Mouse (Mus musculus): ENCODE results near the gene Ucp2. TPM values are rescaled to one million over a fixed set of nuclear protein-coding genes. Genes with fewer than 3 reads are reported as not detected.
"Not testable (repeated sequence)": the region's sequence is repeated elsewhere in the genome, so short reads cannot be mapped to it uniquely, and the experiment has no call there.

Gene Ucp2
- polyA plus RNA-seq, 1 experiment = 53.5 TPM

DNA sequence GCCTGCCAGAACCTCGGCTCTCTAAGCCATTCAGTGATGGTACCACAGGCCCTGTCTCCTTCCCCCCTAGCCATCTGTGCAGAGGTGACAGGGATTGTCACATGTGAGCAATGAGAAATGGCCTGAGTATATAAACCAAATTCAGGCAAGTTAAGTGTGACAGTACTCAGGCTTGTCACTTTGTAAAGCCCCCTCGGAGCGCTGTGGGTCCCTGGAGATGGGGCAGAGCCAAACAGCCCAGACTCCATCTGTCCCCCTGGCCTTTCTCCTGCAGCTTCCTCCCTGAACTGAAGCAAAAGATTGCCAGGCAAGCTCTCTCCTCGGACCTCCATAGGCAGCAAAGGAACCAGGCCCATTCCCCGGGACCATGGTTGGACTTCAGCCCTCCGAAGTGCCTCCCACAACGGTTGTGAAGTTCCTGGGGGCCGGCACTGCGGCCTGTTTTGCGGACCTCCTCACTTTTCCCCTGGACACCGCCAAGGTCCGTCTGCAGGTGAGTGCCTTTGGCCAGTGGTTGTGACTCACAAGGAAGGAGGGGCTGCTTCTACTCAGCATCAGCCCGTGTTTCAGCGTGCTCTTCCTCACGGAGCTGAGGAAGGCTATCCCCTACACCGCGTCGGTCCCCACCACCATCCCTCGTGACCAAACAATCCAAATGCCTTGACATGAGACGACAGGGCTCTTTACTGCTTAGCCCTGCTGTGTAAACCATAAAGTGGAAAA, 13.9 kb upstream of the Ucp2 start:
- DNase-seq (ENCODE audit: extremely low spot score in 1 of 2, low spot score in 1 of 2) = no peak

DNA sequence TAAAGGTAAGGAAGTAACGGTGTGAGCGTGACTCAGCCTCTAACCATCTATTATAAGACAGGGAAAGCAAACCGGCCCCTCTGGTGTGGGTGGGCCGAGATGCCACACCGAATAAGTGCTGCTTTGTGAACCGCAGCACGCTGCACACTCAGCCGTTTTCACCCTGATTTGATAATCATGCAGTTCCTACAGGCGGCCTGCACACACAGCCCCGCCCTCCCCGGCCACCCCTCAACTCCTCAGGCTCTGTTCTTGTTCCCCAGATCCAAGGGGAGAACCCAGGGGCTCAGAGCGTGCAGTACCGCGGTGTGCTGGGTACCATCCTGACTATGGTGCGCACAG, 13.3 kb upstream of the Ucp2 start:
- DNase-seq (ENCODE audit: extremely low spot score in 1 of 2, low spot score in 1 of 2) = no peak

DNA sequence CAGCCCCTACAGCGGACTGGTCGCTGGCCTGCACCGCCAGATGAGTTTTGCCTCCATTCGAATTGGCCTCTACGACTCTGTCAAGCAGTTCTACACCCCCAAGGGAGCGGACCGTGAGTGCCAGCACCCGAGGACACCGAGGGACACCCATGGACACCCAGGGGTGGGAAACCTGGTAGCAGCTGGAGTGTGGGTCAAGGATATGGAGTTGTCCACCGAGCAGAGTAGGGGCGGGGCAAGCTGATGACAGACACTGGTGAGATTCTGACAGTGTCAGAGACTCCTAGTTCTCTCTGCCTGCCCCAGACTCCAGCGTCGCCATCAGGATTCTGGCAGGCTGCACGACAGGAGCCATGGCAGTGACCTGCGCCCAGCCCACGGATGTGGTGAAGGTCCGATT, 13.0 kb upstream of the Ucp2 start:
- DNase-seq (ENCODE audit: extremely low spot score in 1 of 2, low spot score in 1 of 2) = no peak

DNA sequence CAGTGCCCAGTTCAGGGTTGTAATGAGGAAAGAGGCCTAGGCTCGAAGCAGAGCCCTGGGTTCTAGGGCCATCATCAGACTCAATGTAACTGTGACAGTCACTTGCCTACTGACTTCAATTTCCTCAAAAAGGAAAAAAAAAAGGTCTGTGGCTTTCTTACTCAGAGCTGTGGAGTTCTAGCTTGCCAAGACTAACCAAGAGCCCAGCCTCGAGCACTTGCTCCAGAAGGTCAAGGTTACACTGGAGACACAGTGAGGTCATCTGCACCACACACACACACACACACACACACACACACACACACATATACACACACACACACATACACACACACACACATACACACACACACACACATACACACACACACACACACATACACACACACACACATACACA, 11.1 kb upstream of the Ucp2 start:
- not testable (repeated sequence) for DNase-seq (ENCODE audit: extremely low spot score in 1 of 2, low spot score in 1 of 2)

DNA sequence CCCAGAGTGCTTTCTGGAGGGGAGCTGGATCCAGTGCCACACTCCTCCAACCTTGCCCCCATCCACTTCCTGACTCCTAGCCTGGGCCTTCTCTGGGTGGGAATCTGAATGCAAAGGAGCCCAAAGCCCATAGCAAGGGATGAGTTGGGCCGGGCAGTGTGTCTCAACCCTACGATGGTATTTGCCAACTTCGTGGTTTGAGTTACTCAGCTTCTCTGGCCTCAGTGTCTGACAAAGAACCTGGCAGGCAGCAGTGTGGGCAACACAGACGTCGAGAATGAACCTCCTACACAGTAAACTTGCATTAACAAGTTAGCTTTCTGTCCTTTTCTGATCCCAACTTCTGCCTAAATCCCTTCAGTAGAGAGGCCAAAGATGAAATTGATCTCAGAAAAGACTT, 8.6 kb upstream of the Ucp2 start:
- DNase-seq (ENCODE audit: extremely low spot score in 1 of 2, low spot score in 1 of 2) = peak in 1 of 2 experiments; percentile 32

DNA sequence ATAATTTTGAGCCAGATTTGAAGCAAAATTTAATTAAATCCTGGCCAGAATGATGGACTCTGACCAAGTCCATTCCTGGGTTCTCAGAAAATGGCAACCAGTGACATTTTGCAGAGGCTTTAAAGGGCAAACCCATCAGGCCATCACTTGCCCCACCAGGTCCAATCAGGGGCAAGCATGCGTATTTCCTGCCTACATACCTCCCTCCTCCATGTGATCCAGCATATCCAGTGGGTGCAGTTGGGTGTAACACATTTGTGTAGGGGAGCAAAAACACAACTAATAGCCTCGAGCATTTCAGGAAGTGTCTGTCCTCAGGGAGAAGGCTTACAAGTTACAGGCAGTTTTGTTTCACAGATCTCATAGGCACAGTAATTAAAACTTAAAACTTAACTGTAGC, 5.8 kb upstream of the Ucp2 start:
- DNase-seq (ENCODE audit: extremely low spot score in 1 of 2, low spot score in 1 of 2) = no peak

DNA sequence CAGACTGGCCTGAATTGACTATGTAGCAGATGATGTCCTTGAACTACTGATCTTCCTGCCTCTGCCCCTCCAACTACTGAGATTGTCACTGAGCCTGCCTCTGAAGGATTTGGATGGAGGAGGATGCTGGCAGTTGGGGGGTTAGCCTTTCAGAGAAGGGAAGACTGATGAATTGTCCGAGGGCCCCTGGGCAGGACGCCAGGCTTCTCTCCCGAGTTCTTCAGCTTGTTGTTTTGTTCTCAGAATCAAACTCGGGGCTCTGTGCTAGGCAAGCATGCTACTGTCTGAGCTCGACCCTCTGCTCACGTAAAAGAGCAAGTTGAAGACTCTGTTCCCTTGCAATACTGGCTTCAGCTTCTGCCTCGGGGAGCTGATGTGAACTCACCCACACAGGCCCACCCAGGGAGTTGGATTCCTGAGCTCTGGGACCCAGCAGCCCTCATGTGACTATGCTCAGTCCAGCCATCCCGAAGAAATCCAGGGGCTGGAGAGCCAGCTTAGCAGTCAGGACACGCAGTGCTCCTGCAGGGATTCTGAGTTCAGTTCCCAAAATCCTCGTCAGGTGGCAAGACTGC, 4.6 kb upstream of the Ucp2 start:
- no peak for DNase-seq (ENCODE audit: extremely low spot score in 1 of 2, low spot score in 1 of 2)

DNA sequence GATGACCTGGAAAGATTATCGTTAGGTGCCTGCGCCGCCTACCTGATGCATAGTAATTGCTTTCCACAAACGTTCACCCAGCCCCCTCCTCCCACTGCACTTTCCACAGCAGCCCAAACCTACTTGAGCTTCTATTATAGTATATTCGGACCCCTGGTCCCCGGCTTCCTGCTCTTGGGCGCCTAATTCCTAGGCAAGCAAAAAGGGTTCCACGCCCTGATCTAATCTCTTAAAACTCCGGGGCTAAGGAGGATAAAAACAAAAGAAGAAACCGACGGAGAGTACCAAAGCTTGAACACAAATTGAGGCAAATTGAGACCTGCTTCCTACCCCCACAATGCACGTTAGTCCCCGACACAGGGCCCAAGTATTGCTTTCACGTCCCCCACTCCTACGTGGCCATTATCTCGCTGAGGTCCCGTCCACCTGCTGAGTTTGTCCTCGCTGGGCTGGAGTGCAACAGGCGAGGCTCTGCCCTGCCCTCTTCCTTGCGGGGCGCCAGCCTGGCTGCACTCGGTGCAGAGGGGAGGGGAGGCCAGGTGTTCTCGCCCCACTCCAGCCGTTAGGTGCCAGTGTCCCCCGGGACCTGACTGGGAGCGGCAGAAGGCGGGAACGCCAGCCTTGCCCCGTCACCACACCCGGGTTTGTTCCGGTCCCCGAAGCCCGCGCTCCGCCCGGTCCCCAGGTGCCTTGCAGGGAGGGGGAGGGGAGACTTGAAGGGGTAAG, 583 bp upstream of the Ucp2 start:
- DNase-seq (ENCODE audit: extremely low spot score in 1 of 2, low spot score in 1 of 2) = no peak

DNA sequence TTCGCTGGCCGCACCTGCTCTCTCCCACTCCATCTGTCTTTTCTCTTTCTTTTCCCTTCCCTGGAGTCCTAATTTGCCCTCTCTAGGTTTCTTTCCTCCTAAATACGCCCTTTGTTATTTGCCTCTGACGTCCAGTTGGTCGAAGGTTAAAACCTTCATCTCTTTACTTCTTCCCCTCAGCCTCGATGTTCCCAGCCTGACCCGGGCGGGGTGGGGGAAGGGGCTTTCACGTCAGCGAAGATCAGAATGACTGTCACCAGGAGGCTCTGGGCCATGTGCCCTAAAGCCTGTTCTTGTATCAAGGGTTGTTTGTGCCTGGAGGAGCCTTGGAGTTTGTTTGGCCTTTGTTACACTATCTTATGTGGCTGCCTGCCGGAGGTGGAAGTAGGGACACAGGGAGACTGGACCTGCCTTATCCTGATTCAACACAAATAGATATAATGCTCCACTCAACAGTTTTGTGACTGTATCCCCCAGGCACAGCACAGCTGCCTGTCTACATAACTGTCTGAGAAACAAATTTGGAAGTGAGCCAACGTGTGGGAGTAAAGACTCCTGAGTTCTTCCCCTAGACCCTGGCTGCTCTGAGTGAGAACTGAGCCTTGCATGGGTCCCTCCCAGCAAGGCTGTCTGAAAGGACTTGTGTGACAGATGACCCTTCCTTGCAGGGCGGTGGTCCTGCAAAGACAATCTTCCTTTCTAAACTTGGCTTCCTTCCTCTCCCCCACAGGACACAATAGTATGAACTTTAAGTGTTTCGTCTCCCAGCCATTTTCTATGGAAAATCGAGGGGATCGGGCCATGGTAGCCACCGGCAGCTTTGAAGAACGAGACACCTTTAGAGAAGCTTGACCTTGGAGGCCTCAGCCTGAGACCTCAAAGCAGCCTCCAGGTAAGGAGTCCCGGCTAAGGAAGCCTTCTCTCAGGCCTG, 612 bp downstream of the Ucp2 start:
- DNase-seq (ENCODE audit: extremely low spot score in 1 of 2, low spot score in 1 of 2) = peak in 1 of 2 experiments; percentile 46

DNA sequence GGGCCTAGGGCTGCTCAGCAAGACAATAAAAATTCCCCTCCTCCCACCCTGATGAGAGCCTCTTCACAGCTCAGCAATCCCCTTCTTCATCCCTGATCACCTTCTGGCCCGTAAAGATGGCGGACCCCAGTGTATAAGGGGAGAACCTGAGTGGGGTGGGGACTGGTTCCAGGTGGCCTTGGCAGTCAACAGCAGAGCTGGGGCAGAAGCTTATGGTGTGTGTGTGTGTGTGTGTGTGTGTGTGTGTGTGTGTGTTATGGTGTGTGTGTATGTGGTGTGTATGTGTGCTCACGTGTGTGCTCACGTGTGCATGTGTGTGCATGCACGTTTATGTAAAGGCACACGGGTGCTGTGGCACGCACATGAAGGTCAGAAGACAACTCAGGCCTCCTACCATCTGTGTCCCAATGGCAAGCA, 1.3 kb downstream of the Ucp2 start:
- no peak for DNase-seq (ENCODE audit: extremely low spot score in 1 of 2, low spot score in 1 of 2)

DNA sequence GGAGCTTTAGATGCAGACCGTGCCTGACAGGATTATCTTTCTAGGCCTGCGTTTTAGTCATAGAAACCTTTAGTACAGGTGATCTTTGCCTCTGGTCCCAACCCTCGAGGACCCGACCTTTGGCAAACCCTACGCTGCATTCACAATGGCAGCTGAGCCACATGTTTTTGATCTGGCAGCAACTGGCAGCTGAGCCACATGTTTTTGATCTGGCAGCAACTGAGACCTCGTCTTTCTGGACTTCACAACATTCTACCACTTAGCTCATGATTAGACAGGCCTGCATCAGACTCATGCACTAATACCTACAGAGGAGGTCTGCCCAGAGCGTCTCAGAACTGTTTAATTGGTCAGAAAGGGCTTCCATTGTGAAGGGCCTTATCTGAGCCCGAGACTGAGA, 1.9 kb downstream of the Ucp2 start:
- DNase-seq (ENCODE audit: extremely low spot score in 1 of 2, low spot score in 1 of 2) = no peak

DNA sequence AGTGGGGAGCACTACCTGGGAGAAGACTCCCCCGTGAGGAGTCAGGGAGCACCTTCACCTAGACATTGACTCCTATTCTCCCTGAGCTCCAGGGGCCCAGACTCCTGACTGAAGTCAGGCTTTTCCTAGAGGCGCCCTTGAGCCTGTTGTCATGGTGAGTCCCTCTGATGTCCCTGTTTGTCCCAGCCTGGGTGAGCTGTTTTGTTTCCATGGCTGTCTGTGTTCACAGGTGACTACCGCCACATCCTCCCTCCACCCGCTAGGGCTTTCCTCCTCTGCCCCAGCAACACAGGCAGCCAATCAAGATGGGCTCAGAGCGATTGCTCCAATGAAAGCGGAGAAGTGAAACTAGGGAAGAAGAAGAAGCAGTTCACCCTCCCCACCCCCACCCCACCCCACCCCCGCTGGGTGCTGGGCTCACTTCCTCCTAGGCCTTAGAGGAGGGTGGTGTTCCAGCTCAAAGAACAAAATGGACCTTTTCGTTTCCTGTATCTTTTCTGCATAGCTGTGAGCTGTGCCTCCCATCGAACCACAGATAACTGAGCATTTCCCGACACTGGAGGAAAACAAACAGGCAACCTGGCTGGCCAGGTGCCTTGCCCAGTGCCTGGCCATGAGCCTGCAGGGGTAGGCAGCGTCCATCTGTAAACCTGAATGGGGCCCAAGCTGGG, 2.6 kb downstream of the Ucp2 start:
- DNase-seq (ENCODE audit: extremely low spot score in 1 of 2, low spot score in 1 of 2) = peak; percentile 46 to 70

DNA sequence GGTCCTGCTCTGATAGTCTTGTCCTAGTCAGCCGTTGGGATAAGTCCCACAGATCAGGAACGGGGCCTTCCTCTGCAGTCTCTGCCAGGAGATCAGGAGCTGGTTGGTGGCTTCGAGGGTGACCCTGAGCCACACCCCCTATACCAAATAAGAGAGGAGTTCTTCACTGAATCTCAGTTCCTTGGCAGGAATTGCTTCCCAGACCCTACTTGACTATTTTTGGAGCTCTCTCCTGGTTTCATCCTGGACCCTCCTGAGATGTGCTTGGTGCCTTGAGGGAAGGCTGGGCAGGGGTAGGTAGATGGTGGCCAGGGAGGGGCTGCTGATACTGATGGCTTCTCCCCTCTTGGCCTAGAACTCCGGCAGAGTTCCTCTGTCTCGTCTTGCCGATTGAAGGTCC, 3.2 kb downstream of the Ucp2 start:
- no peak for DNase-seq (ENCODE audit: extremely low spot score in 1 of 2, low spot score in 1 of 2)

DNA sequence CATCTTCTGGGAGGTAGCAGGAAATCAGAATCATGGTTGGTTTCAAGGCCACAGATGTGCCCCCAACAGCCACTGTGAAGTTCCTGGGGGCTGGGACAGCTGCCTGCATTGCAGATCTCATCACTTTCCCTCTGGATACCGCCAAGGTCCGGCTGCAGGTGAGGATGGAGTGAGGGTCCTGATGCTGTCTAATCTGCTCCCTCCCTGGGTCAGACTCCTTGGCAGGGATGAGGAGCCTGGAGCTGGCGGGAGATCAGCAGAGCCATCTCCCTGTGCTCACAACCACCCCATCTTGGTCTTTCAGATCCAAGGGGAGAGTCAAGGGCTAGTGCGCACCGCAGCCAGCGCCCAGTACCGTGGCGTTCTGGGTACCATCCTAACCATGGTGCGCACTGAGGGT, 3.7 kb downstream of the Ucp2 start:
- DNase-seq (ENCODE audit: extremely low spot score in 1 of 2, low spot score in 1 of 2) = no peak

DNA sequence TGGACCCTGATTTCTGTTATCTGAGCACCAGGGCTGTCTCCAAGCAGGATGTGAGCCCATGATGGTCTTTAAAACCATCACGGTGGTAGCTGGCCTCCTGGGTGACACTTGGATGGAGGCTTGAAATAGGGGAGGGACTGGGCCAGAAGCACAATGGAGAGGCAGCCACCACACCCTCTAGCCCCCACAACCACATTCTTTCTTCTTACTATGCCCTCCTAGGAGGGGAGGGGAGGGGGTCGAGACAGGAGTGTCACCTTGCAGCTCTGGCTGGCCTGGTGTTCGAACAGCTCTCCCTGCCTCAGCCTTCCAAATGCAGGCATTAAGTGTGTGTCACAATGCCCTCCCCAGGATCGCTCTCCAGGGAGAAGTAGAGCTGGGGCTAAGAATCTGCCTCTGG, 4.3 kb downstream of the Ucp2 start:
- no peak for DNase-seq (ENCODE audit: extremely low spot score in 1 of 2, low spot score in 1 of 2)

DNA sequence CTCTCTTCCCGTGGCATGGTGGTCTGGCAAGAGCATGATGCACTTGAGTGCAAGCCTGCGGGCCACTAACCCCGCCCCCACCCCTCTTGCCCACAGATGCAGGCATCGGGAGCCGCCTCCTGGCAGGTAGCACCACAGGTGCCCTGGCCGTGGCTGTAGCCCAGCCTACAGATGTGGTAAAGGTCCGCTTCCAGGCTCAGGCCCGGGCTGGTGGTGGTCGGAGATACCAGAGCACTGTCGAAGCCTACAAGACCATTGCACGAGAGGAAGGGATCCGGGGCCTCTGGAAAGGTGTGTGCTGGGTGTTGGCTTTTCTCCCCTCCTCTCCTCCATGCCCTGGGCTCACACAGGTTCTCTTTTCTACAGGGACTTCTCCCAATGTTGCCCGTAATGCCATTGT, 4.8 kb downstream of the Ucp2 start:
- DNase-seq (ENCODE audit: extremely low spot score in 1 of 2, low spot score in 1 of 2) = no peak

DNA sequence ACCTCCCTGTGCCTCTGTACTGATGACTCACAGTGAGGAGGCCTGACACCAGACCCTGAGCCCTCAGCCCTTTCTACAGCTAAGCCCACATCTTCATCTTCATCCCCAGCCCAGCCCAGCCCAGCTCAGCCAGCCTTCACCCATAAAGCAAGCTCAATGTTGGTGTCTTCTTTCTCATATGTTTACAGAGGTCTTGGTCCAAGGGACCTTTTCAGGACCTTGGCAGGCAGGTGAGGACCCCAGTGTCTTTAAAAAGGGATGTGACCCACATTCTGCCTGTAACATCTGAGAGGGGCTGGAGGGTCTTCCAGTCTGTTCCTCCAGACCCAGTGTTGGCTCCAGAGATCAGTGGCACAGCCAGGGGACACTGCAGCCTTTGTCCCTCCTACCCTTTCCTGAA, 6.3 kb downstream of the Ucp2 start:
- DNase-seq (ENCODE audit: extremely low spot score in 1 of 2, low spot score in 1 of 2) = no peak

DNA sequence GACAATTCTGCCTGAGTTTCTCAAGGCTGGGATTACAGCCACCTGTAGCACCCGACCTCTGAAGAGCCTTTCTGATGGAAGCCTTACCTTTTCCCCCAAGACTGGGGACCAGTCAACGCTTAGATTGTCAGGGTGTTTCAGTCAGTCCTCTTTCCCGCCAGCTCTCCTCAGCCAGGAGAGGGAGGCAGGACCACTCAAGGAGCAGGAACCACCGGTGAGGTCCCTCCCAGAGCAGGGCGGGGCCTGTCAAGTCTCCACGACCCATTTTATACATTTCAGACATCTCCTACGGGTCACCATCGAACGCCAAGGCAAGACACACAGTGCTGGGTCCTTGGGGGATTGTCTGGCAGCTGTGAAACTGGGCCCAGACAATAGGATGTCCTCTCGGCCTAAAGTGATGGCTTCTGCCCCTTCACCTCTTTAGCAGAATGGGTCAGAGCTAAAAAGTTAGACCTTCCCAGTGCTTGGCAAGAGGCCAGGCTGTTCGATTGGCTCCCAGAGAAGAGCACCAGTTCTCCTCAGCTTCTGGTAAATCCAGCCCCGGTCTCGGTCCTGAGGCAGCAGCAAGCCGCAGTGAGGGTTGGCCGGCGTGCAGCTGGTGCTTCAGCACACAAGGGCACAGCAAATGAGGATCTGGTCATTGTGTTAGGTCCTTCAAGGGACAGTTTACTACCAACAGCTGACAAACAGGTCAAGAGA, 7.3 kb downstream of the Ucp2 start:
- no peak for DNase-seq (ENCODE audit: extremely low spot score in 1 of 2, low spot score in 1 of 2)

DNA sequence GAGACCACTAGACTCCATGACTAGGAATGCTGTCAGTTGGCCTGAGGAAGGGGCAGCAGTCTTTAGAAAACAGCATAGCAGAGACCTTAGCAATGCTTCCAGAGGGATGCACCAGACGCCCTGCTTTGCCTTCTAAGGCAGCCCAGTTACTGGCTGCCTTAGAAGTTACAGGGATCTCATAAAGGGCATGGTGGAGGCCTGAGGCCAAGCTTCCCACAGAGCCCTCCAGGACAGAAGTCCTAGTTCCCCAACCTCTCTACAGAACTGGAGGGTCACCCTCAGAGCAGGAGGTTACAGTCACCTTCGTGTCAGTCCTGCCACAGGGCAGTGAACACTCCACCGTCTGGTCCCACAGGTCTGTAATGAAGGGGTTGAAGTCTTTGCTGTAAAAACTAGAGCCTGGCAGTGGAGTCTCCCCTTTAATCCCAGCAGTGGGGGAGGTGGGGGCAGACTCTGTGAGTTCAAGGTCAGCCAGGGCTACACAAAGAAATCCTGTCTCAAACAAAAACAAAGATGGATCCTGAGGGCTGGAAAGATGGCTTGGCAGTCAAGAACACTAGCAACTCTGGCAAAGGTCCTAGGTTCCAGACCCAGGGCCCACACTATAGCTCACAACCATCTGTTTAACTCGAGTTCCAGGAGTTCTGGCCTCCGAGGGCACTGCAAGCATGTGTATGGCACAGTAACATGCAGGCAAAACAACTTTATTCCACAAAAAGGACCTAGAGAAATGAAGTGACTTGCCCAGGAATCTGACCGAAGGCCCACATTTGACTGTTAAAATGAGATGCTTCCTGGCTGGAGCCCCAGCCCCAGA, 8.1 kb downstream of the Ucp2 start:
- DNase-seq (ENCODE audit: extremely low spot score in 1 of 2, low spot score in 1 of 2) = no peak
